Mouse (Mus musculus) midbrain, embryonic 12.5 days (tissue): ENCODE results near the gene Pecam1. TPM values are rescaled to one million over a fixed set of nuclear protein-coding genes. Genes with fewer than 3 reads are reported as not detected.

ENCODE experiments used
- ATAC-seq: fragments of 200-750 bp; cut with Nextera tagmentation; 2 replicates; pipeline ENCODE4 v1.8.0; 2017; ENCODE audit warnings: low read depth, moderate TSS enrichment, moderate library complexity; ENCODE audit not compliant: low FRiP score
- H3K27ac ChIP-seq: fragments of 300-500 bp; sonication (generic); replicated peaks from 2 replicates; pipeline ENCODE4 v1.5.1; 2016; ENCODE audit warnings: mild to moderate bottlenecking
- H3K27me3 ChIP-seq: fragments of 300-500 bp; sonication (generic); 2 replicates; pipeline ENCODE4 v1.6.1; 2016; ENCODE audit warnings: mild to moderate bottlenecking
- H3K36me3 ChIP-seq: fragments of 300-500 bp; sonication (generic); 2 replicates; pipeline ENCODE4 v1.6.1; 2016
- H3K4me1 ChIP-seq: fragments of 300-500 bp; sonication (generic); 2 replicates; pipeline ENCODE4 v1.6.1; 2016
- H3K4me2 ChIP-seq: fragments of 300-500 bp; sonication (generic); replicated peaks from 2 replicates; pipeline ENCODE4 v1.6.1; 2016; ENCODE audit warnings: mild to moderate bottlenecking, moderate library complexity
- H3K4me3 ChIP-seq: fragments of 300-500 bp; sonication (generic); 2 replicates; pipeline ENCODE4 v1.5.1; 2016; ENCODE audit warnings: mild to moderate bottlenecking
- H3K9ac ChIP-seq: fragments of 300-500 bp; sonication (generic); replicated peaks from 2 replicates; pipeline ENCODE4 v1.6.1; 2016; ENCODE audit warnings: mild to moderate bottlenecking, moderate library complexity
- H3K9me3 ChIP-seq: fragments of 300-500 bp; sonication (generic); 2 replicates; pipeline ENCODE4 v1.6.1; 2016; ENCODE audit warnings: mild to moderate bottlenecking
- WGBS: fragments of 180-500 bp; shearing (Covaris S2); methylation state at CpG from one replicate; pipeline ENCODE4 v1.1.7; 2016; 5-methylcytosine and 5-hydroxymethylcytosine counted together
- polyA plus RNA-seq: library from polyadenylated mRNA; unstranded; fragments of >200 nt; fragmentation: Nextera tagmentation; extraction: Ambion mirVana; gene quantifications from 2 replicates; pipeline ENCODE4 v1.2.1, GENCODE M21; 2016

Gene Pecam1
- polyA plus RNA-seq, 1 experiment from 2014 or later, result 19.4 TPM

DNA sequence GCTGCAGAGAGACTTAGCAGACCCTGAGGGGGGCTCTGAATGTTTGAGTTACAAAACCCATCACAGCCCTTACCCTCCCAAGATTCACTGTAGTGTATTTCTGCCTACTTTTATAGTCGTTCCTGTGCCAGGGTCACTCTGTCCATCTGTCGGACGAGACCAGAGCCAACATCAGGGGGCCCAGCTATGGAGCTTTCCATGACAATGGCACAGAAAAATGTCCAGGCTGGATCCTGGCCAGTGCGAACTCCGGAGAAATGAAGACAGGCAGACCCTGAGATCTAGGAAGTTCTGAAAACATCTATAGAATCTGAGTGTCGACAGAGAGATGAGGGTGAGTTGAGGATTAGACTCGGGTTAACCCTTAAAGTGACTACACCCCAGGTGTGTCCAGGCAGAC lies 82.1 kb downstream of the Pecam1 start:
- H3K9ac ChIP-seq, result no peak overlapping the region
- H3K4me2 ChIP-seq, result no peak overlapping the region
- no peak overlapping the region for H3K27ac ChIP-seq
- H3K4me3 ChIP-seq, result no peak overlapping the region
- no peaks in the 10 kb centered on the region for H3K9me3 ChIP-seq
- no peak for ATAC-seq
- H3K27me3 ChIP-seq, result no peaks in the 10 kb centered on the region
- no peaks in the 10 kb centered on the region for H3K36me3 ChIP-seq
- WGBS, result 69% methylated on average over 7 of the region's 7 CpGs
- H3K4me1 ChIP-seq, result peaks cover 13% of the 10 kb centered on the region

DNA sequence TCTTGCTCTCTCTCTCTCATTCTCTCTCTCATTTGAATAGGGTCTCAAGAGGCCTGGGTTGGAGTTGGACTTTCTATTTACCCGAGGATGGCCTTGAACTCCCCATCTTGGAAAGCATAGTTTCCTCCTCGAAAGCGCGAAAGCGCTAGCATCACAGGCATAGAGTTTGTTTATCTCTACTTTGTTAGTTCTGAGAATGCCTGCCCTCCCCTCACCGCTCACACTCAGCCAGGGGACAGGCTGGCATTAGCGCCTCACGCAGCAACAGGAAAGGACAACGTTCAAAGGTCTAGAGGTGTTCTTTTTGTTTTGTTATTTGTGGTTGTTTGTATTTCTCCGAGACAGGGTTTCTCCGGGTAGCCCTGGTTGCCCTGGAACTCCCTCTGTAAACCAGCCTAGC lies 82.6 kb downstream of the Pecam1 start:
- H3K27ac ChIP-seq, result no peak overlapping the region
- 91% methylated on average over 11 of the region's 11 CpGs for WGBS
- H3K9me3 ChIP-seq, result no peaks in the 10 kb centered on the region
- H3K9ac ChIP-seq, result no peak overlapping the region
- H3K4me1 ChIP-seq, result peaks cover 13% of the 10 kb centered on the region
- H3K4me2 ChIP-seq, result no peak overlapping the region
- H3K27me3 ChIP-seq, result no peaks in the 10 kb centered on the region
- H3K36me3 ChIP-seq, result no peaks in the 10 kb centered on the region
- H3K4me3 ChIP-seq, result no peak overlapping the region
- no peak for ATAC-seq

DNA sequence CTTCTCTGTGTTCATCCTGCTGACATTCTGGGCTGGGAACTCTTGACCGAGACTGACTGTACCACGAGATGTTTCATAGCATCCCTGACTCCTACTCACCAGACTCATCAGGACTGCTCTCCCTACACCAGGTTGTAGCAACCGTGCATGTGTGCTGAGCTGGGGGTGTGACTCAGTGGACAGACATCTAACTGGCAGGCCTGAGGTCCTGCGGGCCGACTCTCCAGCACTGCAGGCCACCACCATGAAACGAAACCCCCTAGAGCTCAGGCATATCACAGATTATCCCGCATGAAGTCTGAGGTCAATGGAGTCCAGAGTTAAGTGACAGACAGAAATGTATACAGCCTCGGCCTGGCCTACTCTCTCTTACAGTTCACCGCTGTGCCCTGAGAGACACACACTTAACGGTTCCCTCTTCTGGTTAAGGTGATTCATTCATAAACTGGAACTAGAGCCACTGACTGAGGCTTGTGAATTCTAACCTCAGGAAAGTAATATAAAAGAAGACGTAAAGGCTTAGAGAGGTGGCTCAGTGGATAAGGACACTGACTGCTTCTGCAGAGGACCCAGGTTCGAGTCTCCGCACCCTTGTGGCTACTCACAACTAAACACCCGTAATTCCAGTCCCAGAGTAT lies 83.8 kb downstream of the Pecam1 start:
- Histone ChIP-seq H3K9ac (no peak overlapping the region), H3K9me3 (no peaks in the 10 kb centered on the region), H3K27ac (no peak overlapping the region), H3K36me3 (no peaks in the 10 kb centered on the region), H3K4me1 (peaks cover 13% of the 10 kb centered on the region), H3K4me2 (no peak overlapping the region), H3K4me3 (no peak overlapping the region), H3K27me3 (no peaks in the 10 kb centered on the region)
- no peak for ATAC-seq
- WGBS, result 90% methylated on average over 14 of the region's 14 CpGs

DNA sequence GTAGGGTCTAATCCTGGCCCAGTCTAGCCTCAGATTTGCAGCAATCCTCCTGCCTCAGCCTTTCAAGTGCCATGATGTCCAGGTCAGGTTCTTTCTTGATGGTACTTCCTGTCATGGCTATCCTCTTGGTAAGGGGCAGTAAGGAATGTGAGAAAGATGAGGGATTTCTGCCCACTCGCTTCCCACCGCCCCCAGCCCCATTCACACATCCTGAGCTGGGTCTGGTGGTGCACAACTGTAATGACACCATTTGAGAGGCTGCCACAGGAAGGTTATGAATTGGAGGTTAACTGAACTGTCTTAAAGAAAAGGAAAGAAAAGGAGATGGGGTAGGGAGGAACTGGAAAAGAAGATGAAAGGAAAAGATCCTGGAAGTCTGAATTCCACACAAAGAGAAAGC lies 84.6 kb downstream of the Pecam1 start:
- Histone ChIP-seq H3K4me2 (no peak overlapping the region), H3K27me3 (no peaks in the 10 kb centered on the region), H3K4me1 (peaks cover 15% of the 10 kb centered on the region), H3K4me3 (no peak overlapping the region), H3K36me3 (no peaks in the 10 kb centered on the region), H3K9me3 (no peaks in the 10 kb centered on the region), H3K9ac (no peak overlapping the region), H3K27ac (no peak overlapping the region)
- ATAC-seq, result no peak
- 94% methylated on average over 2 of the region's 2 CpGs for WGBS

DNA sequence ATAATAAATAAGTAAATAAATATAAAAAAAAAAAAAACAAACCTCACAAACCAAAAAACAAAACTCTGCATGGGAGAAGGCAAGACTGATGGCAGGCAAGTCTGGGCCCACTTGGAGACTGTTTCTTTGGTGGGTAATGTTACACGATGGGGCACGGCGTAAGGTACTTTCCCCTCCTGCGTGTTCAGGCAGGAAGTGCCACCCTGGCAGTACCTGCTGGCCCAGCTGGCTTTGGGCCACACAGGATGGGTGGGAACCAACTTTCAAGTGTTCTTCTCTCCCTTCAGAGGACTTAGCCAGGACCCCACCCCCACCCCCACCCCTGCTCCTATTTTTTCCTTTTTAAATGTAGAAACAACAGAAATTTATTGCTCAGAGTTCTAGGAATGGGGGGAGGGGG lies 85.1 kb downstream of the Pecam1 start:
- Histone ChIP-seq H3K27me3 (no peaks in the 10 kb centered on the region), H3K27ac (no peak overlapping the region), H3K9ac (no peak overlapping the region), H3K4me1 (peaks cover 20% of the 10 kb centered on the region), H3K4me3 (no peak overlapping the region), H3K4me2 (no peak overlapping the region), H3K9me3 (no peaks in the 10 kb centered on the region), H3K36me3 (no peaks in the 10 kb centered on the region)
- ATAC-seq, result no peak
- 94% methylated on average over 4 of the region's 4 CpGs for WGBS

DNA sequence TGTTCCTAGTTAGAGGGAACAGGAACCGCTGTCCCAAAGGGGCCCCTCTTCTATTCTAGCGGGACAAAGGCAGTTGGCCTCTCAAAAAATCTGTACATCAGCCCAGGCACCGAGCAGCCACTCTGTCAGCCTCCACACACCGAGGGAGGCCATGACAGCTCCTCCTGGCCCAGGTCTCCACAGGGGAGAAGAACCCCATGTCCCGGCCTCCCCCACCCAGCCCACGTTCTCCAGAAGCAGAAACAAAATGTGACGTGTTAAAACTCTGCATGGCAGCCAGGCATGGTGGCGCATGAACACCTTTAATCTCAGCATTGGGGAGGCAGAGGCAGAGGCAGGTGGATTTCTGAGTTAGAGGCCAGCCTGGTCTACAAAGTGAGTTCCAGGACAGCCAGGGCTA lies 85.7 kb downstream of the Pecam1 start:
- Histone ChIP-seq H3K4me2 (no peak overlapping the region), H3K4me1 (peaks cover 20% of the 10 kb centered on the region), H3K9ac (no peak overlapping the region), H3K9me3 (no peaks in the 10 kb centered on the region), H3K27ac (no peak overlapping the region), H3K36me3 (no peaks in the 10 kb centered on the region), H3K27me3 (no peaks in the 10 kb centered on the region), H3K4me3 (no peak overlapping the region)
- WGBS, result 73% methylated on average over 8 of the region's 8 CpGs
- no peak for ATAC-seq

DNA sequence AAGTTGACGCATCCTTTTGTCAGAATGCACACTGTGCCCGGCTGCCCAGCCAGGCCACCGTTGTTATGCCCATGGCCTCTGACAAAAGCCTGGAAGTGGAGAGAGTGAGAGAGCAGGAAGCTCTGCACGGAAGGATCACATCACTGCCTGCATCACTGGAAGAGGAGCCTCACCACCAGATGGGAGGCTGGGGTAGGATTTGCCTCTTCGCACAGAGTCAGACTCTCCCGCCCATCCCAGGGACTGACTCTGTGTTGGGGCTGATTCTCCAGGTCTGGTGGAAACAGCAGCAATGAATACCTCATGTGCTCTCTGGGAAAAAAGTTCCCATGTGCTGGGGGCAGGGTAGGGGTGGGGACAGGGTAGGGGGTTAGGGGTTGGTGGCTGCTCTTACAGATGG lies 86.6 kb downstream of the Pecam1 start:
- Histone ChIP-seq H3K36me3 (no peaks in the 10 kb centered on the region), H3K4me2 (no peak overlapping the region), H3K27ac (no peak overlapping the region), H3K4me3 (no peak overlapping the region), H3K9me3 (no peaks in the 10 kb centered on the region), H3K27me3 (no peaks in the 10 kb centered on the region), H3K4me1 (peaks cover 21% of the 10 kb centered on the region), H3K9ac (no peak overlapping the region)
- 71% methylated on average over 6 of the region's 6 CpGs for WGBS
- no peak for ATAC-seq

DNA sequence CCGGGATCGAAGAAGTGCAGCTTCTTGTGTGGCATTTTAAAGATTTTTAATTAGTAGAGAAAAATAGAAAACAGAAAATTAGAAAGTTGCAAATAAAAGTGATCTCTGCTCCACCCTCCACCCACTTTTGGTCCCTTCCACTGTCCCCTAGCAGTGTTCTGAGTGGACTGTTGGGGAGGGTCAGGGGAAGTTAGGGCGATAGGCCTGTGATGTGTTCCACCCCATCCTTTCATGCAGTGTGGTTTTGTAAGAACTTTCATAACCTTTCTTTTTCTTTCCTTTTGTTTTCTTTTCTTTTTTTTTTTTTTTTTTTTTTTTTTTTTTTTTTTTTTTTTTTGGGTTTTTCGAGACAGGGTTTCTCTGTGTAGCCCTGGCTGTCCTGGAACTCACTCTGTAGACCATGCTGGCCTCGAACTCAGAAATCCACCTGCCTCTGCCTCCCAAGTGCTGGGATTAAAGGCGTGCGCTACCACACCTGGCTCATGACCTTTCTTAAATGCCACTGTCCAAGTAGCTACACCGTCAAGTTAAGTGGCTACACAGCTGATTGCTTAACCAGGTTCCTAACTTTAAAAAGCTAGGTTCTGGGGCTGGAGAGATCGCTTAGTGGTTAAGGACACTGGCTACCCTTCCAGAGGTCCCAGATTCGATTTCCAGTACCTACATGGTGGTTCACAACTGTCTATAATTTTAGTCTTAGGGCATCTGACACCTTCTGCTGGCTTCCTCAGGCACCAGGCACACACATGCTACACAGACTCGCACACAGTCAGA lies 87.6 kb downstream of the Pecam1 start:
- H3K4me3 ChIP-seq, result no peak overlapping the region
- no peak overlapping the region for H3K4me2 ChIP-seq
- H3K9ac ChIP-seq, result no peak overlapping the region
- peaks cover 30% of the 10 kb centered on the region for H3K4me1 ChIP-seq
- no peaks in the 10 kb centered on the region for H3K27me3 ChIP-seq
- ATAC-seq, result no peak
- no peaks in the 10 kb centered on the region for H3K9me3 ChIP-seq
- no peak overlapping the region for H3K27ac ChIP-seq
- 93% methylated on average over 10 of the region's 11 CpGs for WGBS
- no peaks in the 10 kb centered on the region for H3K36me3 ChIP-seq

DNA sequence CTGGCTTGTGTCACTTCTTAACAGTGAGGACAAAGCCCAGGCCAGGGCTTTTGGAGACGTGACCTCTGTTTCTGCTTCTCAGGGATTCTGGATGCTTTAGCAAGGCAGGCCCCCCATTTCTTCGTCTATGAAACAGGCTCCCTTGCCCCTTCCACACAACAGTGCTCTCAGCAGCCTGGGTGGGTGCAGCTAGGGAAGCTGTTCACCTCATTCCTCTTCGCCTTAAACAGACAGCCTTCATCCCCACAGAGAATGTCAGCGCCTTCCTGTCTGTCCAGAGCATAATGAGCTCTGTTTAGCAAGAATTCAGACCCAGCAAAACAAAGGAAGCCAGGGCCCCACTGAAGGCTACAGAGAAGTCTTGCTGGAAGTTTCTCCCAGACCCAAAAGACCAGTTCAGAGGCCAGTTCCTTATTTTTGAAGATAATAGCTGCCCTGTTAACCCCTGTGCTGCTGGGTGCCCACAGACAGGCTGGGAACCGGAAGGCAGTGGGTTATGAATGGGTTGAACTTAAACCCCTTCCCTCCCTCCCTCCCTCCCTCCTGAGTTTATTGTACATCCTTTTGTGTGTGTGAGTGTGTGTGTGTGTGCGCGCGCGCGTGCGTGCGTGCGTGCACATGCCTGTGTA lies 89.9 kb downstream of the Pecam1 start:
- Histone ChIP-seq H3K4me1 (peaks cover 31% of the 10 kb centered on the region), H3K9me3 (no peaks in the 10 kb centered on the region), H3K36me3 (no peaks in the 10 kb centered on the region), H3K9ac (no peak overlapping the region; the same call in 1 of the 2 replicates), H3K4me2 (no peak overlapping the region), H3K27me3 (0 out of 2 replicates have a peak, but pooled peaks cover 3% of the 10 kb centered on the region), H3K27ac (peak overlapping the region; percentile 63), H3K4me3 (no peak overlapping the region)
- ATAC-seq, result no peak
- WGBS, result 57% methylated on average over 13 of the region's 13 CpGs

DNA sequence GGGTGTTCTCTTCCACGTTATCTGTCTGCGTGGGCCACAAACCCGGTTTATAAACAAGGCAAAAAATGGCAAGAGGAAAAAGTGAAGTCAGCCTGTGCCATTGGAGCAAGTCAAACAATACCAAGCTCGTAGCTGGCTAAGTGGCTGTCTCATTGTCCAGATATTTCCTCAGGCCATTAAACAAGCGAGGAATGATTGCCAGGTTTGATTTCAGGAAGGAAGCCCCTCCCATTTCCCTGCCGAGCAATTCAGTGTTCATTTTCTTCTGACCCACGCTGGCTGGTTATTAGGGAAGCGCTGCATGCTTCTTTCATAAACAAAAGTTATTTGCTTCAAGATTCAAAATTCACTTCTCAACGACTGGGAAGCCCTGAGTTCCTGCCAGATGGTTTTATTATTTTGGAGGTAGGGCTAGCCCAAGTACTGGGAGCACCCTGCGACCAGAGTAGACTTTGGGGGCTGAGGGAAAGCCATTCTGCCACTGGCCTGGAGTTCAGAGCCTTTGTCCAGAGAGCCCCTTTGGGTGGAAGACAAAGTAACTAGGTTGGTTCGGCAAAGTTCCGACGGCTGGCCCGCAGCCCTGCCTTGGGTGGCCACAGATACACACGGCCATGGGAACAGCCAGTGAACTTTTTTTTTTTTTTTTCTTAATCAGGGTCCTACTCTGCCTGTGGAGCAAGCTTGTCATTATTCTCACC lies 90.7 kb downstream of the Pecam1 start:
- H3K4me1 ChIP-seq, result peaks cover 31% of the 10 kb centered on the region
- H3K9me3 ChIP-seq, result no peaks in the 10 kb centered on the region
- ATAC-seq, result no peak
- H3K9ac ChIP-seq, result no peak overlapping the region
- H3K27ac ChIP-seq, result no peak overlapping the region
- no peak overlapping the region for H3K4me2 ChIP-seq
- 0 out of 2 replicates have a peak, but pooled peaks cover 3% of the 10 kb centered on the region for H3K27me3 ChIP-seq
- WGBS, result 62% methylated on average over 15 of the region's 15 CpGs
- H3K36me3 ChIP-seq, result no peaks in the 10 kb centered on the region
- H3K4me3 ChIP-seq, result no peak overlapping the region

DNA sequence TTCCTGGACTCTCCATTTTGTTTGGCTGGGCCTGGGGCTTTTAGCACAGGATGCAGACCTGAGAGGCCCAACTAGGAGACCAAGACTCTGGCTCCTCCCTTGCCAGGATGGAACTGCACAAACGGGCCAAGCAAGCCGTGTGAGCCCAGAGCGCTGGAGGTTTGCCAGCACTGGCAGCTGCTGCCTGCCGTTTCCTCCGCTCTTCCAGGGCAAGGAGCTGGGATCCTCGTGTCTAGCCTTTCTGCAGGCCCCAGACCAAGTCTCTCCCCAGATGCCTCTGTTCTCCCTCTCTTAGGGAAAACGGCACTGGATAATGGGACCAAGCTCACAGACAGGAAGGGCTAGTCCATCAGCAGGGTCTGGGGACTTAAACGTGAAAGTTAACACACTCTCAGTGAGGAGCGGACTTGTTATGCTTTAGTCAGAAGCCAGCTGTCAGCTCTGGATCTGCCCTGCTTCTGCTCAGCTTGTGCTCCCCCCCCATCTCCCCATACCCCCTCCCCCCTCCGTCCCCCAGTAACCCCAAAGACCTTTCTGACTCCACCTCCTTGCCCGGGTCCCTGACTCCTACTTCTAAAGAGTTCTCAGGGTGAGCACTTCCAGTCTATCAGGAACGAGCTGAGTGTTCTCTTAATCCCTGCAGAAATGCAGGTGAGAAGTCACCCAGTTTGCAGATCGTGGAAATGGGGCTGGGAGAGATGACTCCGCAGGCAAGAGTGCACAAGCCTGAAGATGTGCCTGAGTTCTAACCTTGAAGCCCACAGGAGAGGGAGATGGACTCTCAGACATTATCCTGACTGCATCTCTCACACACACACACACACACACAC lies 92.2 kb downstream of the Pecam1 start:
- H3K4me1 ChIP-seq, result peaks cover 31% of the 10 kb centered on the region
- ATAC-seq, result no peak
- no peak overlapping the region; the same call in 1 of the 2 replicates for H3K9ac ChIP-seq
- WGBS, result 25% methylated on average over 14 of the region's 14 CpGs
- H3K27ac ChIP-seq, result peak overlapping the region; percentile 58
- H3K36me3 ChIP-seq, result no peaks in the 10 kb centered on the region
- H3K9me3 ChIP-seq, result no peaks in the 10 kb centered on the region
- H3K4me3 ChIP-seq, result no peak overlapping the region
- 0 out of 2 replicates have a peak, but pooled peaks cover 3% of the 10 kb centered on the region for H3K27me3 ChIP-seq
- H3K4me2 ChIP-seq, result no peak overlapping the region; the same call in 1 of the 2 replicates
